Mouse (Mus musculus): ENCODE measurements around the gene Rce1. TPM values are rescaled to one million over a fixed set of nuclear protein-coding genes. Genes with fewer than 3 reads are reported as not detected.
A peak's percentile ranks its signal among the peaks of the same experiment; 100 is the strongest.

Gene Rce1
- total RNA-seq (2021): 26.1 and 28.6 TPM in 2 replicates
- long read RNA-seq, experiment 1, transcript Rce1-201 (8 exons, 1,425 nt): major isoform, 14 of 48 reads
- long read RNA-seq, experiment 1, partial matches to known transcripts: 8 of 48 reads
- long read RNA-seq, experiment 1, other reads (novel, unspliced or antisense): 19 of 48 reads
- long read RNA-seq, experiment 2, transcript Rce1-201 (8 exons, 1,425 nt): major isoform, 11 of 31 reads
- long read RNA-seq, experiment 2, partial matches to known transcripts: 3 of 31 reads
- long read RNA-seq, experiment 2, other reads (novel, unspliced or antisense): 14 of 31 reads

DNA sequence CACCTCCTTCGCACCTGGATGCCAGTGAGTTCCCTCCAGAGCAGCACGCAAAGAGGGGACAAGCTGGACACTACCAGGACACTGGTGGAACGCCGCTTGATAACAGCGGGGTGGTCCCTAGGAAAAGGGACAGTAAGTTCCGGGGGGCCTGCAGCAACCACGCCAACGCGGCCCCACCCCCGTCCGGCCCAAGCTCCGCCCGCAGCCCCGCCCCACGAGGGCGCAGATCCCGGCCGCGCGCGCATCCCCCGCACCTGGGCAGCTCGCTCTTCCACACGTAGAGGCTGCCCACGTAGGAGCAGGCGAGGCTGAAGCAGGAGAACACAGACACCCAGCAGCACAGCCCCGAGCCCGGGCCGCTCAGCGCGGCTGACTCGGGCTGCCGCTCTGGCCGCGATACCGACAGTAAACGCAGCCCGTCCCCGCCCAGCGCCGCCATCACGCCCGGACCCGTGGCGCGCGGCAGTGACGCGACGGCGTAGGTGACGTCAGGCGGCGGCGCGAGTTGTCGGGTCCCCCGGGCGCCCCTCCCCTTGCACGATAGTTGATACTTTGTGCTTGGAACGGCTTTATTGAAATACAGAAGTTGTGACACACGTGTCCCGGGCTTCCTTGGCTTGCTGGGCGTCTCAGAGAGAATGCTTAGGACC lies at the start of gene Rce1:
Rce1 (minus strand) TSS at position 463 of the 650 bp plus-strand sequence.
- DNase-seq: peak; percentile 96

DNA sequence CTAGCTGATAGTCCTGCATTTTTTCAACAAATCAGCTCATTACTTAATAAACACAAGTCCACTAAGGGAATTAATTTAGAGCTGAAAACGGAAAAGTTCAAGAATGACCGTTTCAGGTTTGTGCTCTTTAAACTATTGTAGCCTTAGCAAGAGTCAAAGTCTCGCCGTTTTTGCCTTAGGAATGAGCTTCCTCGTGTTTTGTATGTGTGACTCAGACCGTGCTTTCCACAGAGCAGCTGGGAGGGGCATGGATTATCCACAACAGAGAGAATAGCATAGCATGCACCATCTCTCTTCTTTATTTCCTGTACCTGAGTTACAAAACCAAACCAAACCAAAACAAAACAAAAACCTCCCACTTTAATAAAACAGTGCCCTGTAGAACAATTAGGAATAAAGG lies 47.0 kb upstream of the Rce1 start:
- no peak for DNase-seq

- no peak for DNase-seq
These were observed 45.3 kb upstream of the Rce1 start for GRCm38 (mm10) chr19:4670776-4671175.

DNA sequence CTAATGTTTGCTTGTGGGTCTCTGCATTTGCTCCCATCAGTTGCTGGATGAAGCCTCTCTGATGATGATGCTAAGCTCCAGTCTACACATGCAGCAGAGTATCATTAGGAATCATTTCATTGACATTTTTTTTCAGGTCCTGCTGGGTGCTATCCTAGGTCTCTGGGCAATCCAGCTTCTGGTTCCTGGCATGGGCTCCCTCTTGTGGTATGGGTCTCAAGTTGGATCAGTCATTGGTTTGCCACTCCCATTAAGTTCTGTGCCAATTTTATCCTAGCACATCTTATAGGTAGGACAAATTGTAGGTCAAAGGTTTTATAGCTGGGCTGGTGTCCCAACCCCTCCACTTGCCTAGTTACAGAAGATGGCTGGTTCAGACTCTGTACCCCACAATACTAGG lies 41.4 kb upstream of the Rce1 start:
- DNase-seq: no peak

GRCm38 (mm10) chr19:4658156-4658555 lies 32.7 kb upstream of the Rce1 start:
- peak; percentile 15 for DNase-seq

- no peak for DNase-seq
These were observed 21.6 kb upstream of the Rce1 start for GRCm38 (mm10) chr19:4646917-4647492.

- DNase-seq: peak; percentile 66
These were observed 18.8 kb upstream of the Rce1 start for GRCm38 (mm10) chr19:4644271-4644670.

DNA sequence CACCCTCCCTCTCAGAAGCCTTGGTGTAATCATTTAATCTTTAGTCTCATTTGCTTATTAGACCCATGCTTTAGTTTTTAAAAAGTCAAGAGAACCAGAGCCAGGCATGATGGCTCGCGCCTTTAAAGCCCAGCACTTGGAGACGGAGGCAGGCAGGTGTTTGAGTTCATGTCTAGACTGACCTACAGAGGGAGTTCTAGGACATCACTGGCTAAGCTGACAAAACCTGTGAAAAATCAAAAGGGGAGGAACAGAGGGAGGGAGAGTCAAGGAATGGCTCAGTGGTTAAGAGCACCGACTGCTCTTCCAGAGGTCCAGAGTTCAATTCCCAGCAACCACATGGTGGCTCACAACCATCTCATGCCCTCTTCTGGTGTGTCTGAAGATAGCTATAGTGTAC lies 10.5 kb upstream of the Rce1 start:
- DNase-seq: no peak

DNA sequence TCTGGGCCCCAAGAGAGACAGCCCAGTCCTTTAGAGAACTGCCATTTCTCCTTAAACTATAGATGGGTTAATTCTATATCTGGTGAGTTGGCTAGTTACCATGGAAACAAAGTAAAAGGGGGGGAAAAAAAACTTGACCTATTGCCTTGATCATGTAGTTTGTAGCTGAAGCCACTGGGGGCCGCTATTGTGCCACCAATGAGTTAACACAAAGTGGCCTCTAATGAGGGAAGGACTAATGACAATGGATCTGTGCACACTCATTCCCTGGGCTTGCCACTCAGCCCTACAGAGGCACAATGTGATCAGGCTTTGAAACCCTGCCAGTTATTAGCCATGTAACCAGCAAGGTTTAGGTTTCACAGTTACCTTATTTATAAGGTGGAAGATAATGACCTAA lies 3.4 kb upstream of the Rce1 start:
- peak; percentile 85 for DNase-seq

DNA sequence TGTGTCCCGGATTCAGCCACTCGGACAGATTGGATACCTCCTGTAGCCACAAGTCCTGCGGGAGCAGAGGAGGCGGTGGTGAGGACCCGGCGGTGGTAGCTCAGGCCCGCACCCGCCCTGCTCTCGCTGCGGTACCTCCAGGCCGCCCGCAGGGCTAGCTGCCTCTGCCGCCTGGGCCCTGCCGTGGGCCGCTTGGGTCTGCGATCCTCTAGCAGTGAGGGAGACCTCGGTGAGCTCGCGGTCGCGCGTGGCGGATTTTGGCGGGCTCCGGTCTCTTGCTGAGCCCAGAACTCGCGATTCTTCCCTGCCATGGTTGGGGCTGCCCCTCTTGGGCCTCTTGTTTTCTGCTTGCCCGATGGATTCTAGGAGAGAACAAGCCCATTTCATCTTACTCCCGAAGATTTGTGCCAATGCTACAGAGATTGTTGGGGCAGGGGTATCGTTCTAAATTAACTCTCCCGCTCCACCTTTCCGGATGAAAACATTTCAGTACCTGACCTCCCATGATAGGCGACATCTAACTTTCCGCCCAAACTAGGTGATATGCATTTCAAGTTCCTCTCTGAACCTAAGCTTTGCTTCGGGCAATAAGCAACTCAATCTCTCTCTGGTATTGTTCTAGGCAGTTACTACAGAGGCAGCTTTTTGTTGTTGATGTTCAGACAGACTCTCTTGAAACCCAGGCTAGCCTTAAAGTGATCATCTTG lies 541 bp upstream of the Rce1 start:
- DNase-seq: no peak

- no peak for DNase-seq
These were observed 849 bp downstream of the Rce1 start for GRCm38 (mm10) chr19:4624406-4625178.

DNA sequence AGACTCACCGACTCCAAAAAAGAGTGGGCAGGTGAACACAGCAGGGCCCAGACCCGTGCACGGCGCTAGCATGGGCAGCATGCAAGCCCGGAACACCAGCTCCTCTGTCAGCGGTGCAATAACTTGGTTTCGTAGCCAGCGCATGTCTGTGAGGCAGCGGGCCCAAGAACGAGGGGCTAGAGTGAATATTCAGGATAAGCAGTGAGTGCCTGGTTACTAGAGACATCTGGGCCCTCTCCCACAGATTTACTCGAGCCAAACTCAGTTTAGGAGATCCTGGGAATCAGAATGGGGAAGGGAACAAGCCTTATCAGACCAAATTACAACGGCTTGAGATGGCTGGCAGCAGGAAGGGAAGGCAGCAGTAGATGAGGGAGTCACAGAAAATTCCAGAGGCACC lies 1.4 kb downstream of the Rce1 start:
- peak; percentile 16 for DNase-seq

DNA sequence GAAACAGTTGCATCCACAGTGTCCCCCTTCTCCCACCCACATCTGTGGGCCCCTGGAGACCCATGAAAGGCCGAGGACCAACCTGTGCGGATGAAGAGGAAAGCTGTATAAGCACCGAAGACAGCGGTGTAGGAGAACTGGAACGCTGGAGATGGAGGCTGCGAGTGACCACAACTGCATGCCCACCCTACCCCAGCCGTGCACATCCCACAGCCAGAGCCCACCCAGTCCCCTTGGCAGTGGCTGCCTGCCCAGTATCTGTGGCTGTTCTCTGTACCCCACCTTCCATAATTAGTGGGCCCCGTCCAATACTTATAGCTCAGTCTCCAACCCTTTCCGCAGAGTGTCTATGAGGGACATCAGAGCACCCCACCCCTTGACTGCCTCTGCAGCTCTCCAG lies 2.0 kb downstream of the Rce1 start:
- DNase-seq: no peak

DNA sequence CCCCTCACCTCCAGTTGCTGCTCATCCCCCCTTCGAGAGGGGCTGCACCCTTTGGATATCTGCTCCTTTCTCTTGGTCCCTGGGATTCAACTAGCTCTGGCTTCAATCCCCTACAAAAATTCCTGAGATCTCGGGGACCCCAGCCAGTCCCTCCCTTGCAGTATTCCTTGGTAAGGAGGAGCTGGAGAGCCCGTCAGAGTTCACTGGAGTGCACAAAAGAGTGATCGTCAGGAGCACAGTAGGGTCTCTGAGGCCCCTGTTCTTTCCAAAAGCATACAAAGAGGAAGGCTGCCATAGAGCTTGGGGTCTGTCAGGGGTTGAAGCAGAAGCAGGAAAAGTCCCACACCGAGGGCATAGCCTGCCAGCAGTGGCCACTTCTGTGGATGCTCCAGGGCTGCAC lies 2.7 kb downstream of the Rce1 start:
- DNase-seq: no peak

DNA sequence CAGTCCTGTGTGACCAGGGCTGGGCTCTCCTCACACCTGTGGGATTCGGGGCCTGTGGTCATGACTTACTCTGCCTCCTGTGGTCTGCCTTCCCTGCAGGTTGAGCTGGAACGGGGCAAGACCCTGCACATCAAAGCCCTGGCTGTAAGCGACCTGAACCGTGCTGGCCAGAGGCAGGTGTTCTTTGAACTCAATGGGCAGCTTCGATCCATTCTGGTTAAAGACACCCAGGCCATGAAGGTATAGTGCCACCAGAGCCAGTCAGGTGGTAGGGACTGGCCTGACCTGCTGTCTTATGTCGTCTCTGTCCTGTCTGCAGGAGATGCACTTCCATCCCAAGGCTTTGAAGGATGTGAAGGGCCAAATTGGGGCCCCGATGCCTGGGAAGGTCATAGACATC lies 4.7 kb downstream of the Rce1 start:
- no peak for DNase-seq

DNA sequence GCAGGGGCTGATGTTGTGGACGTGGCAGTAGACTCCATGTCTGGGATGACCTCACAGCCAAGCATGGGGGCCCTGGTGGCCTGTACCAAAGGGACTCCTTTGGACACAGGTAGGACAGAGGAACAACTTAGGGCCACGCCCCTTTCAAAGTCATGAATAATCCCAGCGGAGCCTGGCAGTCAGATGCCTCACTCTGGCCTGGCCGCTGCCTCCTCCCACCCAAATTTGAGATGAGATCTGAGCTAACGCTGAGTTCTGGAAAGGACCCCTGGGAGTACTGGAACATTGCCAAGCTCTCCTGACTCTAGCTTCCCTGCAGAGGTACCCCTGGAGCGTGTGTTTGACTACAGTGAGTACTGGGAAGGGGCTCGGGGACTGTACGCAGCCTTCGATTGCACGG lies 6.0 kb downstream of the Rce1 start:
- no peak for DNase-seq

DNA sequence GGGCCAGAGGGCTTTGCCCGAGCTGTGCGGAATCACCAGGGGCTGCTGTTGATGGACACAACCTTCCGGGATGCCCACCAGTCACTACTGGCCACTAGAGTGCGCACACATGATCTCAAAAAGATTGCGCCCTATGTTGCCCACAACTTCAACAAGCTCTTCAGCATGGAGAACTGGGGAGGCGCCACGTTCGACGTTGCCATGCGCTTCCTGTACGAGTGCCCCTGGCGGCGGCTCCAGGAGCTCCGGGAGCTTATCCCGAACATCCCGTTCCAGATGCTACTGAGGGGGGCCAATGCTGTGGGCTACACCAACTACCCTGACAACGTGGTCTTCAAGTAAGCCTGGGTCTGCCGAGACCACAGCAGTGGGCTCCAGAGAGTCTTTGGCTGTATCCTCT lies 7.3 kb downstream of the Rce1 start:
- peak; percentile 34 for DNase-seq

DNA sequence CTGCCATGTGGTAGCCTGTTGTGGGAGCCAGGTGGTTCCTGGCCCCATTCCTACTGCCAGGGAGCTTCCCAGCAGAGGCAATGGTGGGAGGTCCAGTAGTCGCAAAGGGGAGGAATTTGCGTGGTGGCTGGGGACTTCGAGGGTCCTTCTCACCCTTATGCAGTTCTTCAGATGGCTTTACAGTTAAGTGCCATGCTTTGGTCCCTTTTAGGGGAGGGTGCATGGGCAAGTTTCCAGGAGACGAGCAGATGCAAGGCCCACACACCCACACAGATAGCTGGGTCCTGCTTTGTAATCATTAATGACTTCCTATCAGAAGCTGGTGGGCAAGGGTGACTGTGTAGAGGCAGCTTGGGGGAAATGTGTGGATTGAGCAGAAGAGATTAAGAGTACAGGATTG lies 8.9 kb downstream of the Rce1 start:
- no peak for DNase-seq

- DNase-seq: peak; percentile 93
These were observed 10.0 kb downstream of the Rce1 start, which contains the start of gene Lrfn4 for GRCm38 (mm10) chr19:4615151-4616093. Gene Lrfn4 (minus strand): TSS chr19:4615667.

- DNase-seq: peak; percentile 44
These were observed 10.9 kb downstream of the Rce1 start for GRCm38 (mm10) chr19:4614305-4615150.

Measured in adrenal gland, postnatal 14 days (tissue).